Comparison of ENCODE assay signal across 14 mouse cellular contexts in the genomic region with DNA sequence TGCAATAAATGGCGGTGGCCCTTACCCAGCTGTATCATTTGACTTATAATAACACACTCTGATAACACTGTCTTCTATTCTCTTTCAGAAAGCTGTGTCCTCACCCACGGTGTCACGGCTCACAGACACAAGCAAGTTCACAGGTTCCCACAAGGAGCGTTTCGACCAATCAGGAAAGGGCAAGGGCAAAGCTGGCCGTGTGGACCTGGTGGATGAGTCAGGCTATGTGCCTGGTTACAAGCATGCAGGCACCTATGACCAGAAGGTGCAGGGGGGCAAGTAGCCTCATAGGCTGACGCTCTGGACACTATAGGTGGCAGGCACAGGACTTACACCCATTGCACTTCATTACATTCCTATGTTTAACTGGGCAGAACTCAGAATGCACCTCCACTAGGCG.
"Had no signal": no experiment of that assay in that cellular context is flagged by ENCODE, and none has a peak within 500 bp of the region (broad histone marks: within the 10 kb centered on the region; RNA-seq: fewer than 3 reads in every experiment).

No protein-coding gene starts in this region.

- H3K27ac ChIP-seq: limb, embryonic 10.5 days; lung, embryonic 15.5 days; macrophage; midbrain, embryonic 12.5 days had no signal

- ATAC-seq: intestine, postnatal 0 days; midbrain, embryonic 16.5 days had no signal

- DNase-seq: kidney, adult 9 months; kidney, postnatal 14 days; lung, postnatal 14 days; right cerebral cortex, postnatal 14 days; thymus, adult 18-20 months; thymus, postnatal 14 days had no signal

- H3K4me2 ChIP-seq: liver, embryonic 11.5 days; lung, embryonic 15.5 days; midbrain, embryonic 12.5 days had no signal

- H3K9me3 ChIP-seq: limb, embryonic 10.5 days; lung, embryonic 15.5 days; megakaryocyte, embryonic 14.5 days; midbrain, embryonic 12.5 days had no signal

- H3K9ac ChIP-seq: lung, embryonic 15.5 days; midbrain, embryonic 12.5 days had no signal

- H3K4me1 ChIP-seq: limb, embryonic 10.5 days; lung, embryonic 15.5 days; midbrain, embryonic 12.5 days had no signal

- H3K36me3 ChIP-seq: lung, embryonic 15.5 days; midbrain, embryonic 12.5 days had no signal

- H3K4me3 ChIP-seq: limb, embryonic 10.5 days; lung, embryonic 15.5 days; midbrain, embryonic 12.5 days had no signal

- H3K27me3 ChIP-seq: lung, embryonic 15.5 days; megakaryocyte, embryonic 14.5 days; midbrain, embryonic 12.5 days had no signal
